Mouse (Mus musculus) heart, adult 8-10 months (tissue): ENCODE results near the gene Tspan5. TPM values are rescaled to one million over a fixed set of nuclear protein-coding genes. Genes with fewer than 3 reads are reported as not detected.

Source experiments
- DNase-seq: peaks from one replicate; pipeline ENCODE4 v3.0.0; 2022; ENCODE audit warnings: low spot score
- total RNA-seq, 4 experiments: library from RNA; stranded (reverse); gene quantifications; 2 replicates each; pipeline ENCODE4 v1.2.4; 2022

Tspan5 gene
- total RNA-seq, 4 experiments from 2014 or later, result 4.2 to 6.7 (median 5.1) TPM

DNA sequence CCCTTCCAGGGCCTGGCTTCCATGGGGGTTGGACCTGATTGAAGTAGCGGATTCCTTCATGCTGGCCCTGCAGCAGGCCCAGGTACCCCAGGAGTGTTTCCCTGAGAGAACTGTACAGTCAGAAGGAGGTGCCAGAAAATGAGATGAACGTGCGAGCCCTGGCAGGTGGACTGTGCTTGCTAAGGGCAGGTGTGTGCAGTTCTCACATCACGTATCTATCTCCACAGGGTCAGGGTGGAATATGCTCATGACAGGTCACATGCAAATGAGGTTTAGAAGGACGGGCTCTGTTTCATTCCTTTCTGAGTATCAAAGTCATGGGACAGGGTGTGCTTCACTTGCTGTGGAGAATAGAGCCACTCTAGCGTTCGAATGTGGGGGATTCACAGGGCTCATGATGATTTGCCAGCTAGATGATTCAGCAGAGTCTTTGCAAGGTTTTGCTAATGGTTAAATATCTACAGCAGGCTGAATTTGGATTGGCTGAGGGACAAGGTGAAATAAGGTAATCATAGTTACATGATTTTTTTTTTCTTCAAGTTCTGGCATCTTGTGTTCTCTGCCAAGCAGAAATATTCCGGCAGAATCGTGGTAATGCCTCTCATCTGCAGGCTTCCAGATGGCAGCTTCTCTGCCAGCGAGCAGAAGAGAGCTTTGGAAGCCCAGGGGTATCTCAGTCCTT, 28.8 kb downstream of the Tspan5 start:
- no peak for DNase-seq

DNA sequence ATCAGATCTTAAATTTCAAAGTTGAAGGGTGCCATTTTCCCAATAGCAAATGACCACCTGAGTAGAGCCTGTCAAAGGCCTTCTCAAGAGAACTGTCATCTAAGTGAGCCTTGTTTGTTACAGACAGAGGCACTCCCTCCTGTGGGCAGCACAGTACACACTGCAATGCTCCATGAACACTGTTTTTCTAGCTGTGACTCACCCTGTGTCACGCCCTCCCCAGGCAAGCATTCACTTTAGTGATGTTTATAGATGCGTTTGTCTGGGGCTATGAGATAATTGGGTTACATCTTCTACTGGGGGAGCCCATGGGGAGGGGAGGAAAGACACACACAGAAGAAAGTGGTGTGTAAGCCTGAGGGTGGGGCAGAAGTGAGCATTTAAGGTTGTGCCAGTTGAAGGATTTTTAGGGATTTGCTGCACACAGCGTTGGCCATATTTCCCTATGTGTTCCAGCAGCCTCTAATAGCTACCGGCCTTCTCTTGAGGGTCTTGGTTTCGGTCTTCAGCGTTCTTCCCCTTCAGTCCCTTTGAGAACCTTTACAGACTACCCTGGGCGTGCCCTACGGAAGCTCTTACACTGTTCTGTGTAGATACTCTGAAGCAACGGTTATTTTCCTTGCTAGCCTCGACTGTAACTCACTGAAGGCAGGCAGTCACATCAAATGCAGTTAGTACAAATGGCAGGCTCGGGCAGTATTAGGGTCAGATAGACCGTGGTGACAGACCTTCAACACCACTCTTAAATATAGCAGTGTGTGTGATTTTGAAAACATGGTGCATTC, 29.7 kb downstream of the Tspan5 start:
- DNase-seq, result no peak

GRCm38 (mm10) chr3:138773871-138774606, 32.0 kb downstream of the Tspan5 start:
- no peak for DNase-seq

DNA sequence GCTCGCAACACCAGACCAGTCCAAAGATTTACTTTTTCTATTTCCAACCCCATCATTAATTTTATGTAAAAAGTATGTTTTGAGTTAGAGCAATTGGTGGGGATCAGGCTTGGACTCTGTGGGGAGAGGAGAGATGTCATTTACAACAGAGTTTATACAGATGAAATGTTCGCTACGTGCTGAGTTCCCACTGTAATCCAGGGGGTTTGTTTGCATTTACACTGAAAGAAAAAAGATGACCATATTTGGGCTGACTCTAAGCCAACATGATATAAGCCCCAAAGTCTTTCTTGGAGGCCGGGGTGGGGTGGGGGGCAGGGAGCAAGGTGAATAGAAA, 32.6 kb downstream of the Tspan5 start:
- no peak for DNase-seq

DNA sequence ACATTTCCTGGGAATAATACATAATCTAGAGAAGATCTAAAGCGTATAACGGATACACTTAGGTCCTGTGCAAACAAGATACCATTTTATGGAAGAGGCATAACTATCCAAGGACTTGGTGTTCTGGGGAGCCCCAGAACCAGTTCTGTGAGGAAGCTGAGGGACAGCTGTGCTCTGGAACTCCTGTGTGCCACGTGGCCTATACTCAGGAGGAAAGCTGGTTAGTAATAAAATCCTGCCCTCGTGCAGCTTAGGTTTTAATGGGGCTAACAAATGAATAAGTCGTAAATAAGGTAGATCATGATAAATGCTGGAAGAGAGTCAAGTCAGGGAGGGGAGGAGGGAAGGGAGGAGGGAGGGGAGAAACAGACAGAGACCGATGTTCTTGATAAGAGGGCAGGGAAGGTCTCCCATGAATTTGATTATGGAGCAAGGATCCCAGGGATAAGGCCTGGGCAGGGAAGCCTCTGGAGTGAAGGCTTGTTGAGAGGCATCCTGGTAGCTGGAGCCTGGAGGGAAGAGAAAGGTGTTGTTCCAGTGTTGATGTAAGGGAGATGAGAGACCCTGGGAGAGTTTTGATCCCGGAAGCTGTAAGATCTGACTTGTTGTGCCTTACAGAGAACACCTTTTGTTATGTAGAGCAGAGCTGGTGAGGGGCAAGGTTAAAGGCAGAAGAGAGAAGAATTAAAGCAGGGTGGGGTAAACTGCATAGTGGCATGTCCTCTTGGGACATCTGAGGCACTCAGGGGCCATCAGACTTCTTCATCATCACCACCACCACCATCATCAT, 34.1 kb downstream of the Tspan5 start:
- DNase-seq, result no peak

GRCm38 (mm10) chr3:138781492-138781891, 39.5 kb downstream of the Tspan5 start:
- DNase-seq, result no peak

GRCm38 (mm10) chr3:138783859-138784640, 42.1 kb downstream of the Tspan5 start:
- DNase-seq, result no peak

DNA sequence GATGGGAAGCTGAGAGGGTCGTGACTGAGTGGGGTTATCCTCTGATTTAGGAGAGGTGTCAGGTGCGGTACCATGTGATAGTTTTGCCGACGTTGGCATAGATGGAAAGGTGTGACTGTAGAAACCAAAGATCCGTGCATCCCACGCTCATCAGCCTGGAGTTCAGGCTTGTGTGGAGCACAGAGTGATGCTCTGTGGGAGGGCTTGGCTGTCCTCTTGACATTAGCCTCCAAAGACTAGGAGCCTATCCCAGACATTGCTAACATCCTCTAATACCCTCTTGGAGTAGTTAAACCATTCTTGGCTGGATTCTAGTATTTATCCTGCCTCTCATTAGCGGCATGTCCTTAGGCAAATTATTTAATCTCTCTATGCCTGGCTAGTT, 42.6 kb downstream of the Tspan5 start:
- DNase-seq, result no peak

GRCm38 (mm10) chr3:138787758-138788488, 45.9 kb downstream of the Tspan5 start:
- DNase-seq, result no peak

DNA sequence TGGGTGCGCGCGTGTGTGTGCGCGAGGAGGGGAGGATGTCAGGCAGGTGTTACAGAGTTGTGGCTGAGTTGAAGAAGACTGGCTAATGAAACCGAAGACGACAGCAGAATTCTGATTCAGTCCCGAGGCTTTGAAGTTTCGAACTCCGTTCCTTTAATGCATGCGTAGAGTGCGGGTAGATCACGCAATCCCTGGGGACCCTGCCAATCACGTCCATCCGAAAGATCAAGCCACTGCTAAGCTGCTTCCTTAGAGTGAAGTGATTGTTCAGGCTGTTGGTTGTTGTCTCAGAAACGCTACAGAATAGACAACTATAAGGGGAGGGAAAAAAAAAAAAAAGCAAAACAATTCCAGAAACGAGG, 46.5 kb downstream of the Tspan5 start:
- DNase-seq, result no peak

- DNase-seq, result no peak
These were observed 47.3 kb downstream of the Tspan5 start for GRCm38 (mm10) chr3:138789275-138789674.

DNA sequence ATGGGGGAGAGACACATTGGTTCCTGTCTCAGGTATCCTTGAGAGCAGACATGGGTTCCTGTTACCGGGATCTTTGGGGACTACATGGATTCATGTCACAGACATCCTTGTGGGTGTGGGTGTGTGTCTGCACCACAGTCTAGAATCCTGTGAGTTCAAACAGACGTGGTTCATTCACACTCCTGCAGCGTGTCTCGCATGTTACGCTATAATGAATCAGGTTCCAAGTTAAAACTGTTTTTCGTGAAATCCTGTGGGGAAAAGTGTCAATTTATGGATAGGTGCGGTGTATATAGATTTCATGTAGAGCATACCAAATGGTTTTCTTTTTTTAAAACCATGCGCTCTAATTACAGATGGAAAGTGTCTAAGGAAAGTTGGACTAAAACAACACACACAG, 52.5 kb downstream of the Tspan5 start:
- DNase-seq, result no peak

DNA sequence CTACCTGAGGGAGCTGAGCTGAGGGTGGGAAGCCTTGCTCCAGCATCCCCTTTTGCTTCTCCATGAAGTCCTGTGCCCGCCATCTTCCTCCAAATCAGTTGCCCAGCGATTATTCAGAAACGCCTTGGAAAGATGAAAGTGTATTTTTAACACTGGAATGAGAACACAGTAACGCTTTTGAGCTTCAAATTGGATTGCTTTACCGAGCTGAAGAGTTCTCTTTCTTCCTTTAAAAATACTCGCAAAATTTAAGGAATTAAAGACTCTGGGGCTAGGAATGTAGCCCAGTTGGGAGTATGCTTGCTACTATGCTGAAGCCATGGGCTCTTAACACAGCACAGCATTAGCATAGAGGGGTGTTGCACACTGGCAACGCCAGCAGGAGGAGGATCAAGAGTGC, 54.0 kb downstream of the Tspan5 start:
- DNase-seq, result no peak

- no peak for DNase-seq
These were observed 54.6 kb downstream of the Tspan5 start for GRCm38 (mm10) chr3:138796583-138796982.

DNA sequence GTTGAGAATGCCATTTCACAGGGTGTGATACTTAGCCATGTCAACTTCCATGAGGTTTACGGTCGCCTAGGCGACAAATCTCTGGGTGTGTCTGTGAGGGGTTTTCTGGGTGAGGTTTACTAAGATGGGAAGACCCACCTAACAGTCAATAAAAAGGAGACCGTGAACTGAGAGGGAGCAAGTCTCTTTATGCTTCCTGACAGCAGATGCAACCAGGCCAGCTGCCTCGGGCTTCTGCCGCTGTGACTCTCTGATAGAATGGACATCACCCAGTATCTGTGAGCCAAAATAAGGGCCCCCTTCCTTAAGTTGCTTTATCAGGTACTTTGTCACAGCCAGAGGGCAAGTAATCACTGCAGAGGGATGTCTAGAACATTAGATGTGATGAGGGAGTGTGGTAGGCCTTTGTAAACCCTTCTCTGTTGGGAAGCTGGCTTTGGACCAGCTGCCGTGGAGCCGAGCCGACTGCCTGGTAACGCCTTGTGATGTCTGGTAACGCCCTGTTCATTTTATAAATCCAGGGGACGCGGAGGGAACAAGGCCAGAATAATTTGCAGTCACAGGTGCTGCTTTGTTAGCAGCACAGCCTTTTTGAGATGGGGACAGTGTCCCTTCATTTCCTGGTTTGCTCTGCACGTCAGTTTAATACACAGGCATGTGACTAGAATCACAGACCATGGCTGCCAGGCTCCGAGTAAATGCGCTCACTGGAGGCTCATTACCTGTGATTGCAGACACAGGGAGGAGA, 58.8 kb downstream of the Tspan5 start:
- peak; percentile 31 for DNase-seq

DNA sequence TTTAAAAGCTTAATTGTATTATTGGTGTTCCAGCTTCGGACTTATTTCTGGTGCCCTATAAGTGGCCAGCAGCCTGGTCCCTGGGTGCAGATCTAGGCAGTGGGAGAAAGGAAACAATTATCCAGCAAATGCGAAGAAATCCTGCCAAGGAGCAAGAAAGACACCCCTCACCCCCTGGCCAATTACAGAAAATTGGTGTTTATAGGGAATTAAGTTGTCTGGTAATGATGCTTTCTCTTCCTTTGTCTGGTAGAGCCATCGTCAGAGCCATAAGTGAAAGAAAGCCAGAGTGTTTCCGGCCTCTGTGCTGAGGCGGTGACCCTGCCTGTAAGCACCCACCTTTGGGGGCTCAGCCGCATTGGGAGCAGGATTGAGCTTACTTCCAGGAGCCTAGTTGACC, 59.7 kb downstream of the Tspan5 start:
- no peak for DNase-seq

- no peak for DNase-seq
These were observed 60.9 kb downstream of the Tspan5 start for GRCm38 (mm10) chr3:138802722-138803443.

- DNase-seq, result no peak
These were observed 61.6 kb downstream of the Tspan5 start for GRCm38 (mm10) chr3:138803444-138804085.
